Mouse (Mus musculus) regulatory T cell (primary cell): ENCODE measurements around the gene Ifih1.

Experiments used
- in situ Hi-C: fragments of 300-600 bp; cut with MboI, MseI; formaldehyde crosslinking; loops from one replicate; pipeline ENCODE4 v1.15.1; 2025; ENCODE audit warnings: high pct_unique_total_duplicates

The Ifih1 gene

DNA sequence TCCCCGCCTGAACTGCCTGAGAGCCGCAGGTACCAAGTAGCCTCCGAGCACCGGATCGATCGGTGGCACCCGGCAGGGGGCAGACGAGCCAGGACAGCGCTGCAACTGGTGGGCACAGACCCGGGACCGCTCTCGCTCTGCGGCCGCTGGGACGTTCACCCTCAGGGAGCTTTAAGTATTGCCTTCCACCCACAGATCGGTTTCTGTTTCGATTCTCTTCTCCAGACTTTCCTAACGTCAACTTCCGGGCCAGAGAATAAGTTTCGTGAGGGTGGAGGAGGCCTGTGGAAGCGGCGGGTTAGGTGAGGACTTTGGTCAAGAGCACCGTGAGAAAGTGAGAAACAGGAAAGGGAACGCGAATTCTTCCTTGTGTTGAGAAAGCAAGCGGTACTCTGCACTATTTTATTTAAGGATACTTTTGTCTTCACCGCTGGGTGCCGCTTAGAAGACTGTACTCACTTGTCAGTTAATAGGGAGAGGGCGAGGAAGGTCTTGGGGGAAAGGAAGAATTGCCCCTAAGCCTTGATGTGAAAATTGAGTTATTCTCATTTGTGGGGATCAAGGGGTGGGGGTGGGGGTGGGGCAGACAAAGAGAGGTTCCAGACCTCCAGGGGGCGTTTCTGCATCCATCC is at the start of gene Ifih1:
Gene Ifih1, minus strand, starts transcription at position 242 of the 632 bp plus-strand sequence.
- in situ Hi-C loops = no loop called here

DNA sequence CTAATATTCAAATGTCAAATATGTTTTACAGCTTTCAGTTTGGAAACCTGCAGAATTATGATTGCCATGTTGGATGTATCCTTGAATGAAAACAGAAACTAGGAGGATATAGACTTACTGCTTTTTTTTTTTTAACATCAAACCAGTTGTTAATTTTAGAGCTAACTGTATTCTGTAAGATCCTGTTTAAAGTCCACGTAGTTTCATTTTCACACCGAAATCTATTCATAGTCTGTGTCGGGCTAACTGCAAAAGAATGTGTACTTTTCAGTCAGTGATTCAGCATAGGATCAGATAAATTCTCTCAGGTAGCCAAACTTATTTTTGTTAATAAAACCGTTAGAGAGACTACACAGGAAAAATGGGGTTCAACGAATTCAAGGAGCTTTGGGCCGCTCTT is 39.9 kb upstream of the Ifih1 start:
- in situ Hi-C loops = no loop called here

DNA sequence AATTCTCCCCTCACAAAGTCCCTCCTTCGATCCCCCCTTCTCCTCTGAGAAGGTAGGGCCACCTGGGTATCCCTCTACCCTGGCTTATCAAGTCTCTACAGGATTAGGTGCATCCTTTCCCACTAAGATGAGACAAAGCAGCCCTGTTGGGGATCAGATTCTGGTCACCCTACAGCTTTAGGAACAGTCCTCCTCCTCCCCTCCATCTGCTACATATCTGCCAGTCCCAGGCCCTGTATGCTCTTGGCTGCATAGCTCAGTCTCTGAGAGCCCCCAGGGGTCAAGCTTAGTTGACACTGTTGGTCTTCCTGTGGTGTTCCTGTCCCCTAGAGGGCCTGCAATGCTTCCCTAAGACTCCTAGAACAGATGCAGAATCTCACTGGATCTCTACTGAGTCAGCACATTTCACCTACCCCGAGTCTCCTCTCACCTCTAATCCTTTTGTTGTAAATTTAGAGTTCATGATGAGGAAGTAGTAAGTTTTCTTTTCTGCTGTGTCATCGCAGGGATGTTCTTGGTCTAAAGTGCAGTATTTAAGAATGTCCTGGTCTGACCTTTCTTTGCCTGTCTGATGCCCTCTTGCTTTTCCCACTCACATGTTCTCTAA is 39.0 kb upstream of the Ifih1 start:
- in situ Hi-C loops = no loop called here

DNA sequence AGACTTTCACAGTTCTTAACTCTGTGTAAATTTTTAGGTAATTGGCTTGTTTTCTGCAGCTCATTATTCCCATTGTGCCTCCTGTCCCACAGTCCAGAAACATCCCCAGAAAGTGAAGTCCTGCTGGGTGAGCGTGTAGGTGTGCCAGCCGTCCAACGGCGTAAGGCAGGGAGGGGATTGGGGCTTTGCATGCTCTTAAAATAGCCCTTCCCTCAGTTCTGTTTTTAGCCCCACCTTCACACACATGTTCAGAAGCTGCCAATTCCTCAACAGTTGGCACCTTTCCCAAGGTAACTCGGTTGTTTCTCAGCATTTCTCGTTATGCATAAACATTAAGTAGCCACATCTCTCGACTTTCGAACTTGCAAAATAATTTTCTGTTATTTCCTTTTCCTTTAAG is 35.6 kb upstream of the Ifih1 start:
- in situ Hi-C loops = no loop called here

DNA sequence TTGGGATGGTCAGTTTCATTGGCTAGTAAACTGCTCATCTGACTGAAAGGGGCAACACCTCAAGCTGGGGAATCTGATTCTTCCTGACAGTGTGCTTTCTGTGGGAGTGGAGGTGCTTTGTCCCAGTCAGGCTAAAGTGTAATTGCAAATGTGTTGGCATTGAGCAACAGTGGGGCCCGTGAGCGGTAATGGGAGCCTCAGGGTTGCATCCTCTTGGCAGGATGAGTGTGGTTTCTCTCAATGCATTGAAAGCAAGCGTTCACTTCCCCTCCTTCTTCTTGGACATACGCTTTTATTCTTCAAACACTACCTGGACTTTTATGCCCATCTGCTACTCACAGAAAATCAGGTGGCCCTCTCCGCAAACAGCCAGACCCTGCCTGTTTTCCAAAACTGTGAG is 26.7 kb upstream of the Ifih1 start:
- in situ Hi-C loops = no loop called here

DNA sequence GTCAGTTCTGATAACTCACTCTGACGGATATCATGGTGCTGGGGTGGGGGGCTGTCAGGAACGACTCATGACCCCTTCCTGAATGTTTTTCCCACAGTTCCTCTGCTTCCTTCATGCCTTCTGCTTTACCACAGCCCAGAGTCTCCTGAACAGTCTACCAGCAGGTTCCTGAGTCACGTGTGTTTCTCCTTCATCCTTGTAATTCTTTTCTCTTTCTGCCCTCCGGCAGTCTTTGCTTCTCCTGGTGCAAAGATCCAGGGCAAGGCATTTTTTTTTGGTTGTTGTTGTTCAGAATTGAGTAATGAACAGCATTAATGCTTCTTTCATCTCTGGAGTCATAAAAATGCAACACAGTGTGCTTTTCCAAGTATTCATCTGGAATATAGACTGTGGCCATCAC is 24.7 kb upstream of the Ifih1 start:
- in situ Hi-C loops = no loop called here

DNA sequence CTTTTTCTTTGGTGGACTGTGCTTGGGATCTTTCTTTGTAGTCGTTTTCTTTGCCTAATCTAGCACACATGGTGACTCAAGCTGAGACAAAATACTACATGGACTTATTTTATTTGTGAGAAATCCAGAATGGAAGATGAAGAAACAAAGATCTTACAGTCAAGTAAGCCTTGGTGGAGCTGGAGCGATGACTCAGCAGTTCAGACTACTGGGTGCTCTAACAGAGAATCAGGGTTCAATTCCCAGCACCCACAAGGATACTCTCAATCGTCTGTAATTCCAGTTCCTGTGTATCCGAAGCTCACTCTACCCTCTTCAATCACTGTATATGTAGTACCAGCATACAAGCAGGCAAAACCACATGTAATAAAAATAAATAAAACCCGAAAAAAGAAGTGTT is 24.2 kb upstream of the Ifih1 start:
- in situ Hi-C loops = no loop called here

DNA sequence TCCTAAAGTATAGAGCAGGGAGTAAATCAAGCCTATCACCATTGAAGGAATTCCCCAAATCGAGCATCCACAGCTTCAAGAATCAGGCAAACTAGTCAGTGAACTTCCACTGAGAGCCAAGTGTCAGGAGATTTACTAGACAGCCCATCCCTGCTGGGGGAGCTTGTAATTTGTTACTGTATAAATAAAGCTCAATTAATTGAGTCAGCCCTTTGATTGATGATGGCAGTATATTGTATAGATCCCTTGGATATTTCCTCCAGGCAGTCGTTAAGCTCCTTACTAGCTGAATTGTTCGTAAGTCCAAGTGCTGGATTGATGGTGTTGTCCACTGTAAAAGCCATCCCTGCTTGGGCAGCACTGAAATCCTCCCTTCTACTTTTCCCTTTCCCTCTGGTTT is 23.8 kb upstream of the Ifih1 start:
- in situ Hi-C loops = no loop called here

DNA sequence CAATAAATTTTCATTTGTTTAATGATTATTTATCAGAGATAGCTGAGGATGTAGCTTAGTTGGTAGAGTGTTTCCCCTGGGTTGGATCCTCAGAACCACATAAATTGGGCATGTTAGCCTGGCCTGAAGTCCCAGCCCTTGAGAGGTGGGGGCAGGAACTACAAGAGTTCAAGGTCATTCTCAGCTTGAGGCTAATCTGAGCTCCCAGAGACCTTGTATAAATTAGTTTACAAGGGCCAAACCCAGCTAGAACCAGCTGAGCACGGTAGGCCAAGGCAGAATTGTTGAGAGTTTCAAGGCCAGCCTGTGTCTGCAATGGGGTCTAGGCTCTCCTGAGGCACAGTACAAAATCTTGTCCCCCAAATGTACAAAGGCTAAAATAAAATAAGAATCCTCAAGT is 19.5 kb upstream of the Ifih1 start:
- in situ Hi-C loops = no loop called here

DNA sequence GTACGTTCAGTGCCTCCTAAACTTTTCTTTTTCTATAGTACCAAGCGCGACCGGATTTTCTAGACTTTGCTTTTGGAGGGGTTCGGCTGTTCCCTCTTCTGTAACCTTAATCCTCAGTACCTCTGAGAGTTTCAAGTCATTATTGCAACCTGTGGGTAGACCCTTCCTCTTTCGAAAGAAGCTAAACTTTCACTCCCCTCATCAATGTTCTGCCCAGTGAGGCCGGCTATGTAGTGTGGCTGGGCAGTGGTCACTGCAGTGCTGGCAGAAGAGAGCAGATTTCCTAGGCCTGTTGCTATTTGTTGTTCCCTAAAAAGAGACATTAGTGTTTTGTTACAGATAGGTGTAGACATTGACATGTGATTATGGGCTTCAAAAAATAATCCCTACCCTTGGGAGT is 18.8 kb upstream of the Ifih1 start:
- in situ Hi-C loops = no loop called here

DNA sequence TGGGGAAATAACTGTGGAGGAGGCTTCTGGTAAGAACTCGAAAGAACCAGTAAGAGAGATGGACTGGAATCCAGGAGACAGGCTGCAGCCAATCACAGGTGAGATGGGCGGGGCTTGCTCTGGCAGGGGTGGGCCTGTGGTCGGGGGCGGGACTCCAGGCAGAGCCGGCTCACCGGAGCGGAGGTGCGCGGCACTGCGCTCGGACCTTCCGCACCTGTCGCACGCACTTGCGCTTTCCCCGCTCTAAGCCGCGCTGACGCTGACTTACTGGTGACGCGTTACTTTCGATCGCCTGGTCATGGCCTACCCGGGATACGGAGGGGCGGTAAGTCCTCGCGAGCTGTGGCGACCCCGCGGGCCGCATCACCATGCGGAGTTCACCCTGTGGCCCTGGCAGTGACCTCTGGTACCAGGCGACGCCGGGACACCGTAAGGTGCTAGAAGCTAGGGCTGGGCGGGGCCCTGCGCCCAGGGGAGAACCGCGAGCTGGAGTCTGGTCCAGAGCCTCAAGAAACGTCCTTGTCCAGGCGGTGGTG is 18.1 kb upstream of the Ifih1 start, which contains the start of gene Gca:
Gene Gca, plus strand, starts transcription at position 151 of the 536 bp plus-strand sequence.
- in situ Hi-C loops = no loop called here

DNA sequence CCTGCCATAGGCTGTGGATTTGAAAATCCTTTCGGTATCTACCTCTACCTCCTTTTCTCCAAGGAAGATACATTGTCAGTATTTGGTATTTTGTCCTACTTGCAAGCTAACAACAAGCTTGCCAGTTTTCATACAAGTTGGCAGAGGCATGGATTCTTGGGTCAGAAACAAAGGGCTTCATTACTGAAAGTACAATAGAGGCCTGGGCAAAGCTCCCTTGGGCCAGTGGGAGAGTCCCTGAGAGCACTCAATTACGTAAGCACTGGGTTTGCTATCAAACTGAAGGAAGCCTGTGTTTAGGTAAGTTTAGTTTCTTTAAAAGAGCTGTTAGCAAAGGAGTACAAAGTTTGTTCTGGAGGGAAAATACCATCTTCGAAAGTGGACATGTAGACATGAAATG is 16.5 kb upstream of the Ifih1 start:
- in situ Hi-C loops = no loop called here

DNA sequence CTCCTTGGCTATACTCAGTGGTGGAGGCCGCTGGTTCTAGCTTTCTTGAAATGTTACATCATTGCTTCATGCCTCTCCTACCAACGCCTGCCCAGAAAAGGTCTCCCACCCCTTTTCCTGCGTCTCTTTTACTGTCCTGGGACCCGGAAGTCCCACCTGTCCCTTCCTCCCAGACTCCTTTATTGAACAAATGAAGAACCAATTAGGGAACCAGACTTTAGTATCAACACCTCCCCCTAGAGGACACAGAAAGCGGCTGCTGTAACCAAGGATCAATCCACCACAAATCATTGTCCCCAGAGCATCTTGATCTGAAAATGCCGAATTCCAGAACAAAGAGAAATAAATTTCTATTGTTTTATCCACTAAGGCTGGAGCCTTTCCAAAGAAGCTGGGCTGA is 14.5 kb upstream of the Ifih1 start:
- in situ Hi-C loops = no loop called here

DNA sequence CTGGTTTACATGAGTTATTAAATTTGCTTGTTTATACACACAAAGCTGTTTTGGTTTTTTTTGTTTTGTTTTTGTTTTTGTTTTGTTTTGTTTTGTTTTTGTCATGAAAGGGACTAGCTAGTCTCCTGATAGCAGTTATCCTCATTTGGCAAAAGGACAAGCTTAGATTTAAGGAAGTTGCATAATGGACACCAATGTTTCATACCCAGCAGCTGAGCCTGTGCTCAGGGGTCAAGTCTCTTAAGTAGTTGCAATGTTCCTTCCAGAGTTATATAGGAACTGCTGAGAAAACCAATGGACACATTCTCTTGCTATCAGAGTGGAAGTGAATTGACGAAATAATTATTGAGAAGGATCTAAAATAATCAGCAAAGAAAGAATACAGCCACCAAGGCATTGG is 10.0 kb upstream of the Ifih1 start:
- in situ Hi-C loops = no loop called here

DNA sequence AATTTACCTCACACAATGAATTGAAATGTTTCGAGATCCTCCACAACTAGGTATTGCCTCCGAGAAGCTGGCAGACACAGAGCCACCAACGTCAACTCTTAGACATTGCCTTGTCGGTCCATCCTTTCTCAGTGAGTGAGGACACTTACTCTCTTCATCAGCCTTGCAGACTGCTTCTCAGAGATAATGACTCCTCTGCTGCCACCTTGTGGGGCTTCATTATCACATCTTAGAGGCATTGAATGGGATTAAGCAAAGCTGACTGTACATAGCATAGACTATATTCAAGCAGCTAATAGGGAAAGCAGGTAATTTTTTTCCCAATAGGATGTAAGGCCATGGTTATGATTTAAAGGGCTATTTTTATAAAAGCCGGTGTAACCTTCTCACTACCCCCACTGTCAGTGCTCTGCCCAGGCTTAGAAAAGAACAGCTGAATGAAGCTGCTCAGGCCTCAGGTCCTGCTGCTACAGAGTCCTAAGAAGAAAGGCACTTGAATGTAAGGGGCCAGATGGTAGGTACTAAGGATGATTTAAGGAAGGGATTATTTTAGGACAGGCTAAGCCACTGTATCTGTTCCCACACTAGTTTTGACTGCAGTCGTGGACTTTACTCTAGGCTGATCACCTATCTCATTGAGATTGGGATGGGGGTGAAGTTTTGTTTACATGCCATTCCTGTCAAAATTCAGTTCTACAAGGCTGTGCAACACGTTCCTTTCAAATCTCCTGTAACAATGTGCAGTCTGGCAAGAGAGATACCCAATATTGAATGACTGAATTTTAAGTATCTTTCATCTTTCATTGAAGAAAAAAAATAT is 8.7 kb upstream of the Ifih1 start:
- in situ Hi-C loops = no loop called here

DNA sequence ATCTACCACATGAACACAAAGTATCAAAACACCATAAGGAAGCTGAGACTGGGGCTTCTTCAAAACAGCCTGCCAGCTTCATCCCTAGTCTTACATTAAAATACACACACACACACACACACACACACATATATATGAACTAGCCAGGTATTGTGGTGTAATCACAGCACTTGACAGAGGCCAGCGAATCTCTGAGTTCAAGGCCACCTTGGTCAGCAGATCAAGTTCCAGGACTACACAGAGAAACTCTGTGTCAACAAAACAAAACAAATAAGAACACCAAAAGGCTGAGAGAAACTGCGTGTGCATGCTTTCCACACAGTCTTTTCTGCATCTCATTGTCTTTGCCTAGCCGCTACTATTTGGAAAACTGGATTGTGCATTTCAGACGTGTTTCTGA is 6.4 kb upstream of the Ifih1 start:
- in situ Hi-C loops = no loop called here

DNA sequence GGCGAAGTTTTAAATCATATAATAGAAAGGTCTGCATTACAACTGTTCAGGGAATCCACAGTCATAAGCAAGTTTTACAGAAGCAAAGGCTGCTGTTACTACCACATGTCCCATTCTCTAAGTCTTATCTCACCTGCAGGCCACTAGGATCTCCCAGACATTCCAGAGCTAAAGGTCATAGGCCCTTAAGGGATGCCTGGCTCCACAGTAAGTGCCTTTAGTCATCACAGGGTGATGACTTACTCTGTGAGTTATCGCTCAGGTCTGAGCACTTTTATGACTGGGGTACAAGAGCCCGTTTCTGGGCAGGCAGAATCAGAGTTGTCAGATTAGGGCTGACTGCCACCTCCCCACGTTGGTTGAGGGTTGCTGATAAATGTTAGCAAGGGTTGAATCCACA is 5.8 kb upstream of the Ifih1 start:
- in situ Hi-C loops = no loop called here

DNA sequence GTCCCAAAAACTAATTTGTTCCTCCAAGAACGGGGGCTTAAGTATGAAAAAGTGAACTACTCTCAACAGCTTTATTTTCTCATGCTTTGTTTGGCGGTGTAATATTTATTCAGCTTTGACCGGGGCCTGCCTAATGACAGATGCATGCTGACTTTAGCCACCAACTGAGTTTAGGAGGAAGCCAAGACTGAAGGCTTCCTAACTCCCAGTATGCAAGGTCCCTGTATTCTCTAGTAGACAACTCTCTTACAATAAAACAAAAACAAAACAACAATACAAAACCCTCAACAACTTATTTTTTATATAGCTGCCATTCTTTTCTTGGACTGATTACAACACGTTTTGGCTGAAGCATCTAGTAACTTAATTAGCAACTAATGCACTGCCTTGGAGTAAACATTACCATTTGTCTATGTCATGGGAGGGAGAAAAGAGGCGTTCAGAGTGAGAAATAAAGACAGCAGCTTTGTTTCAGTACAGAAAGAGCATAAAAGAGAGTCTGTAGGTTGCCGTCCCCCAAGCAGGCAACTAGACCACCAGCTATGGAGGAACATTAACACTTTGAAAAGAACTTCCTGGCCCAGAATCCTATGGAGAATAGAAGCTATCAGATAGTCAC is 725 bp upstream of the Ifih1 start:
- in situ Hi-C loops = no loop called here

DNA sequence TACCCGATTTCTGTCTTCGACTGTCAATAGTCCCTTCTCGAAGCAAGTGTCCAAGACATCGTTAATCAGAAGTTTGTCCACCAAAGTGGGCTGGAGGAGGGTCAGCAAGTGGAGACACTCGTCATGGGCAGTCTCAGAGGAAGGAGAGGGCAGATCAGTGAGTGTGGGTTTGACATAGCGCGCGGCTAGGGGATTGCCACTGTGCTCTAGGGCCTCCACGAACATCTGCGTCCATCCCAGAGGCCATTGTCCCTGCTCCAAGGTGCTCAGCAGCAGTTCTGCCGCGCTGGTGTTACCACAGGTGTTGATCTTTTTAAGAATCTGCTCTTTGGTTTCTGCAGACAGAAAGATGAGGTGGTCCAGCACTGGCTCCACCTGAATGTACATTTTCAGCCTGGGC is 580 bp downstream of the Ifih1 start:
- in situ Hi-C loops = no loop called here

DNA sequence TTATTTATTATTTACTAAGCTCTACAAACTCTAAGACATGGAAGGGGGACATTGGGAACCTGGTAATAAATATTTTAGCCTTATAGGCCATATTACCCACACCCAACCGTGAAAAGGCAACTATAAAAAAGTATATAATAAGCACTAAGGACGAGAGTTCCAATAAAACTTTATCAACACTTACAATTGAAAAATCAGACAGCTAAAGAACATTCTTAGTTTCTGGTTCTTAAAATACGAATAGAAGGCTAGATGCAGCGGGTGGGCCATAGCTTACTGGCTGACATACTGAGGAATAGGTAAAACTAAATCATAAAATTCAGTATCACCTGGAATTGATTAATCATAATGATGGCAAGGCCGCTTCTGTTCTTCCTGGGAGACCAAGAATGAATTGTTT is 1.2 kb downstream of the Ifih1 start:
- in situ Hi-C loops = no loop called here

DNA sequence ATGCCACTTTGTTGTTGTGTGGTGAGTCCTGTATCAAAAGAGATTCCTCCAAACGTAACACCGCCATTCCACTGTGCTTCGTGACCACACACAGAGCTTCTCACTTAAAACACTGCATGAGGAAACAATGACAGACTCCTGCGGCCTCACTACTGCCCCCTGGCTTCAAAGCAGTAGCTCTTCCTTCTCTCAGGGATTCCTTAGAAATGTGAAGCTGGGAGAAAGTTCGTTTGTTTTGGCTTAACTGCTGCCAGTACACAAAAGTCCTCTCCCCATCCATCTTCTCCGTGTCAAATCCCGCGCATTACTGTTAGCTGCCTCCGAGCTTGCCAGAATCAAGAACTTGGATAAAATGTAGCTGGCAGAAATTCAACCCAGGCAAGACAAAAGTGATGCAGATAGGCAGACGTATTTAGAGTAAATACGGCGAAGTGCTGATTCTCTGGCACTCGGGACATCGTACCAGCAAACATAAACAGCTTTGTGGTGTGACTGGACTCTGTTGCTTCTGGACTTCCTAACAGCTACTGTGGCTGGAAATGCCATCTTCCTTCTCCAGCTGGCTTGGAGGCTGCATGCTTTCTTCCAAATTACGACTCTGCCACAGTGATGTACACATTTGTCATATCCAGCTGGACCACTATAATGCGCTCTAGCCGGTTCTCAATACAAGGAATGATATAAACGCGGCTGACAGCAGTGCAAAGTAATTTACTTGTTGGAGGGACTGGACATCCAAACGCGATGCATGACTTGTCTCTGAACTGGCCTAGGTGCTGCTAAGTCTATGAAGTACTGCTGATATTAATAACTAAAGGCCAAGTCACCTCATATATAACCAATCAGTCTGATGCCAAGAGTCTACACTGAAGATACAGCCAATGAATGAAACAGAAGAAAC is 2.4 kb downstream of the Ifih1 start:
- in situ Hi-C loops = no loop called here
